Mouse (Mus musculus): ENCODE data around the gene Tmem131.
"Not testable (repeated sequence)": the region's sequence is repeated elsewhere in the genome, so short reads cannot be mapped to it uniquely, and the experiment has no call there.

The Tmem131 gene

DNA sequence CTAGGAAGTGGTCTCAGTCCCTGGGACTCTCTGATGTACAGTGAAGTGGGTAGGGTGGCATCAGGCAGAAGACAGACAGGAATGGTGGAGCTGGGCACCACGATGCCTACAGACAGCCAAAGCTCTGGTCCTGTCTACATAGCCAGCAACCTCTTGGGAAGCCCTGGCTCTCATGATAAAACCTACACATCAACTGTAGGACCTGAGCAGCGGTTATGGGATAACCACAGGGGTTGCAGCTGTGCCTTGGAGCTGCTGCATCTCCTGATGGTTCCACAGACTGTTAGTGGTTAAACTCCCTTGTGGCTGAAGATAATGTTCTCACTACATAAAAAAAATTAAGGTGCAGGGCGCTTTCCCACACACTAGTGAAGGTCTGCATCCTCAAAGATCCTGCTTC lies 107.9 kb downstream of the Tmem131 start:
- no peak for DNase-seq (ENCODE audit: low read depth, low spot score)

DNA sequence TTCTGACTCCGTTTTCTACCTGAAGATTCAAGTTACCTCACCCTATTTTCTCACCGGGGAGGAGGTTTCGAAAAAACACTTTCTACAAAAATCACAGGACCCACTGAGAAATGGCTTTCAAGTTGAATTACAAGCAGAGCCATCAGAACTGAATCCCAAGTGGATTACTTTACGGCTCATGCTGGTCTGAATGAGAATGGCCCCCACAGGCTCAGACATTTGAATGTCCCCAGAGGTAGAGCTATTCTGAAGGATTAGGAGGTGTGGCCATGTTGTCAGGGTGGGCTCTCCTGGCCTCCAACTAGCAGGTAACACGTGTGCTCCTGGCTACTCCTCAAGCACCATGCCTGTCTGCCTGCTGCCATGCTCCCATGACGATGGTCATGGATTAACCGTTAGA lies 109.4 kb downstream of the Tmem131 start:
- no peak for DNase-seq (ENCODE audit: low read depth, low spot score)

- DNase-seq (ENCODE audit: low read depth, low spot score), result no peak
Observed at GRCm38 (mm10) chr1:36830913-36831866, 112.3 kb downstream of the Tmem131 start.

DNA sequence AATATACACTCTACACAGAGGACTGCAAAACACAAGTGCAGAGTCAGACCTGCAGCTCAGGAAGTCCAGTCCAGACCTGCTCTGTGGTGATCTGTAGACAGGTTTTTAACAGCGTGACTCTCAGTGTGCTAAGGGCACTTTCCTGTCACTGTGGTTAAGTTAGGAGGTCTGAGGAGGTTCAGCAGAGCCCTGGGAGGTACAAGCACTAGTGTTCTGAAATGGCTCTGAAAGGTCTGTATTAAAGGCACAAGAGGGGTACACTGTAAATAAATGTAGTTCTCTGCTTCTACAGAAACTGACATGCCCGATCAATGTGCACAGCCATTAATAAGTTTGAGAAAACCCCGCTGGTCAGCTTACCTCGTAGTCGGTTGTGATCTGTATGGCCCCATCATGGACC lies 119.1 kb downstream of the Tmem131 start:
- DNase-seq (ENCODE audit: low read depth, low spot score), result no peak

DNA sequence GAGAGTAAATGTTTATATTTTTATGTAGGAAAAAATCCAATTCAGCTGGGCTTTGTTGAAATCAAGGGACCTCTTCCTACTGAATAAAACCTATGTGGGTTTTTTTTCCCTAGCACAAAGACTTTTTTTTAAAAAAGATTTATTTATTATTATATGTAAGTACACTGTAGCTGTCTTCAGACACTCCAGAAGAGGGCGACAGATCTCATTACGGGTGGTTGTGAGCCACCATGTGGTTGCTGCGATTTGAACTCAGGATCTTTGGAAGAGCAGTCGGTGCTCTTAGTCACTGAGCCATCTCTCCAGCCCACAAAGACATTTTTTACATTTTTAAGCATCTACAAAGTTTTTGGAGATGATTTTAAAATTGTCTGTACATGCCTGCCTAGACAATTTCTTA lies 121.5 kb downstream of the Tmem131 start:
- DNase-seq (ENCODE audit: low read depth, low spot score), result not testable (repeated sequence)

DNA sequence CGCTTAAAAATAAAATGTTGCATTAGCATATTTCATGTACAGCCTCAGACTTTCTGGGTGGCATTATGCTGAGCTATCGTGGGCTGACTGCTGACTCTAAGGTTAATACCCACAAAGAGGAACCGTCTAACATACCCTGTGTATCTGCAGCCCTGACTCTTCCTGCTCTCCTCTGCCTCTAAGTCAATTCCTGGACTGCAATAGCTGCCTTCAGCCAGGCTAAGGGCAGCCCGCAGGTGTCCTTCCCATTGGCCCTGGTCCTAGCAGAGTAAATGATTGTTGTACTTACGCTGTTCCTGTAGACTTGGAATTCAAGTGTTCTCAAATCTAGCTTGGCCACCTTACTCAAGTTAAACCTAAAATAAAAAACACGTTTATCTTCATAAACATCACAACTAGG lies 128.3 kb downstream of the Tmem131 start:
- no peak for DNase-seq (ENCODE audit: low read depth, low spot score)

GRCm38 (mm10) chr1:36814271-36814903 lies 129.1 kb downstream of the Tmem131 start:
- no peak for DNase-seq (ENCODE audit: low read depth, low spot score)

- DNase-seq (ENCODE audit: low read depth, low spot score), result peak; percentile 39
Observed at GRCm38 (mm10) chr1:36813415-36813814, 130.1 kb downstream of the Tmem131 start.

DNA sequence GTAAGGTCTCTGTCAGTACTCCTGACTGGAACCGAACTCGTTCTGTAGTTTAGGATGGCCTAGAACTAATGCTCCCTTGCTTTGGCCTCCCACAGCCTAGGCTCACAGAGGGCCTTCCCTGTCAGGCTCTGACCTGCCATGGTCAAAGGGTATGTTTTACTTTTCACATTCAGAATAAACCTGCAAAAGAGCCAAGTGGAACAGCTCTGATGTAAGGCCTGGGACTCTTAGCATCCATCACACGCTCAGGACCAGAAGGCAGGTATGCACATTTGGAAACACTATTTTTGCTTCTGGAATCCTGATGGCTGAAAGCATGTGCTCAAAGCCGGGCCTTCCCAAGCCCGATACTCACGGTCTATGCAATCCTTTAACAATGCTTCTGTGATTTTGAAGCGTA lies 131.7 kb downstream of the Tmem131 start:
- DNase-seq (ENCODE audit: low read depth, low spot score), result no peak

DNA sequence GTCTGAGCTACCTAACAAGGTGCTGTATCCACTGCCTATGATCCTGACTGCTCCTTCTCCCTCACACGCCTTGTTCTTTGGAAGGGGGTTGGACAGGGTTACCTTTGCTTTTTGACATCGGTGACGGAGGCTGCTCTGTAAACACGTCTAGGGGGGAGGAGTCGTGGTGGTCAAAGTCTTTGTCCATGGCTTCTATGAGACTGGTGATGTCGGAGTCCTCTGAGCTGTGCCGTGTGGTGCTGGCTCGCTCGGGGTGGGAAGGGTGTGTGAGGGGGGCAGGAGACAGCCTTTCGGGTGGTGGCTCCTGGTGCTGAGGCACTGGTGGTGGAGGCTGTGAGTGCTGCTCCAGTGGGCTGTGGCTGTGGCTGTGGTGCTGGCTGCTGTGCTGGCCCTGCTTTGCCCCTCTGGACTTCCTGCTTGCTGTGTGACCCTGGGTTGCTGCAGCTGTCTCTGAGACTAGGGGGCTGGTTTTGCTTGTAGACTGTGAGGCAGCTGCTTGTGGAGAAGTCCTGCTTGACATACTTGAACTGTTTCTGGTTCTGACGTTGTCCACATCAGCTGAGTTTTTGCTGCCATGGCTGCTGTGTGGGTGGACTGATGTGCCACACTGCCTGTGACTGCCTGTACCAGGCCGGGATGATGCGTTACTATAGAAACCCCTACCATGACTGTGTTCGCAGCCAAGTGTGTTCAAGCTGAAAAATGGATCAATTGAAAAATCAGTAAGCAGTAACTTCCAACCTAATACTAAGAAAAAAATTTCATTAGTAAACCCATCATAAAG lies 135.5 kb downstream of the Tmem131 start:
- DNase-seq (ENCODE audit: low read depth, low spot score), result no peak

DNA sequence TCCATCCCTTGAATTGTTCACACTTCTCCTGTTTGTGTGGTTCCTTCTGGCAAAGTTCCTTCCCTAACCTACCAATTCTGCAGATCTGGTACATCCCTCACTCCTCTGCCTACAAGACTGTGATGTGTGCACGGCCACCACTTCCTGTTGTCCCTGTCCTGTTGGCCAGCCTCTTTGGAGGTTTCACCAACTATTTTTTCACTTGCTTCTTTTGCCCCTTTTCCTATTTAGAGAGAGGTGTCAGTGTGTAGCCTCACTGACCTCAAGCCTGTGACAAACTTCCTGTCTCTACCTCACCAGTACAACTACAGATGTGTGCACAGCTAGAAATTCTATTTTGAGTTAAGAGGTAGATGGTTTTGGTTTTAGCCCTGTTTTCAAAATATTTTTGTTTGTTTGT lies 136.4 kb downstream of the Tmem131 start:
- DNase-seq (ENCODE audit: low read depth, low spot score), result no peak

- no peak for DNase-seq (ENCODE audit: low read depth, low spot score)
Observed at GRCm38 (mm10) chr1:36806181-36806905, 137.1 kb downstream of the Tmem131 start.

DNA sequence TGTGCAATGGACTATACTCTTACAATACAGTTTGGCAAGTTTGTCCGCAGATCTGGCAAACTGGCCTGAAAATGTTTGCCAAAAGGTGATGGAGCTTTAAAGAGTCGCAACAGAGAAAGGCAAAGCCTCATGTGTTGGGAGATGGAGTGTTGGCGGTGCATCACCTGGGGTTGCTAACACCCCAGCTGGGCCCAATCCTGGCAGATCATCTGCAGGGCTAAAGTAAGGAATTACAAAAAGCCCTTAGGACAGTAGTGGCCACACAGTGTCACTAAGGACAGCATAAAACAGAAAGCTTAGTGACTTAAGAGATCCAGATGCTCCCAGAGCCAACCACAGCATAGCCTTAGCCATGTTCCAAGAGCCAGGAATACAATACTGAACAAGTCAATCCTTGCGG lies 138.6 kb downstream of the Tmem131 start:
- DNase-seq (ENCODE audit: low read depth, low spot score), result no peak

GRCm38 (mm10) chr1:36804259-36804658 lies 139.2 kb downstream of the Tmem131 start:
- DNase-seq (ENCODE audit: low read depth, low spot score), result no peak

GRCm38 (mm10) chr1:36800379-36801011 lies 143.0 kb downstream of the Tmem131 start:
- DNase-seq (ENCODE audit: low read depth, low spot score), result no peak

DNA sequence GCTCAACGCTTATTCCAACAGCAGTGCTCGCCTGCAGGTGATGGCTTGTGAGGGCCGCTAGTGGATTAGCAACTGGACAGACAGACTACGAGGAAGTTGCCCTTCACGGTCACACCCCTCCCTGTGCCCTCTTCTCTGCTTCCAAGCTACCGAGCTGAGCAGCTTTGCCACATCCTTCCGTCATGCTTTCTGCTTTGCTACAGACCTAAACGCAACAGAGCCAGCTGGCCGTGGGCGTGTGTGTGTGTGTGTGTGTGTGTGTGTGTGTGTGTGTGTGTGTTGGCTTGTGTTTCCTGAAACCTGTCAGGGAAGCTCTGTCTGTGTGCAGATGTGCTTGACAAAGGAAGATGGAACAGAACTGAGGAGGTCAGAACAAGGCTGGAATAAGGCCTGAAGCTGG lies 146.0 kb downstream of the Tmem131 start:
- DNase-seq (ENCODE audit: low read depth, low spot score), result no peak

GRCm38 (mm10) chr1:36796711-36797110 lies 146.8 kb downstream of the Tmem131 start:
- DNase-seq (ENCODE audit: low read depth, low spot score), result no peak

DNA sequence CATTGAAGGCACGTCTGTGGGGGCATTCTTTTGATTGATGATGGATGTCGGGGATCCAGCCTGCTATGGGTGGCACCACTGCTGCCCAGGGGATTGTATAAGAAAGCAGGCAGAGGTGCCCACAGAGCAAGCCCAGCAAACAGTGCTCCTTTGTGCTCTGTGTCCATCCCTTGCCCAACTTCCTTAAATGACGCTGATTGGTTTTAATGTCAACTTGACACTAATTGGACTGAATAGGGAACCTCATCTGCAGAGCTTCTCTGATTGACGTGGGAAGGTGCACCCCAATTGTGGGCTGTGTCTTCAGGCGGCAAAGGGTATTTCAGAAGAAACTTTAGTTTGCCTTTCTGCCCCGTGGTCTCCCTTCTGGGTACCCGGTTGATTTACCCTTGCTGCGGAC lies 154.1 kb downstream of the Tmem131 start:
- DNase-seq (ENCODE audit: low read depth, low spot score), result no peak

DNA sequence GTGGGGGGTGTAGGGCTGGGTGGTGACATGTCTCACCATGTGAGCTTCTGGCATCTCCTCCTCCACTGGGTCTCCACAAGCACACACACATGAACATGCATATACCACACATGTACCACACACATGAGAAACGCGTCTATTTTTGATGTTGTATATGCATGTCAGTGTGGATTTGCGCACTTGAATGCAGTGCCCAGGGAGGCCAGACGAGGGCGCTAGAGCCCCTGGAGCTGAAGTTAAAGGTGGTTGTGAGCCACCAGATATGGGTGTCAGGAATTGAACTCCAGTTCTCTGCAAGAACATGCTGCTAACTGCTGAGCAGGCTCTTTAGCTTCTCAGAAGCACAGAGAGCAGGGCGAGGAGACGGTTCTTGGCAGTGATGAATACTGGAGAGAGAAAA lies 157.1 kb downstream of the Tmem131 start:
- DNase-seq (ENCODE audit: low read depth, low spot score), result no peak

GRCm38 (mm10) chr1:36785238-36785641 lies 158.2 kb downstream of the Tmem131 start:
- peak; percentile 59 for DNase-seq (ENCODE audit: low read depth, low spot score)

Data from brain, embryonic 18.5 days (tissue).